Mouse (Mus musculus) thymus, adult 2 months (tissue): ENCODE measurements around the gene Palm2. TPM values are rescaled to one million over a fixed set of nuclear protein-coding genes. Genes with fewer than 3 reads are reported as not detected.

ENCODE experiments used
- DNase-seq: peaks from one replicate; pipeline ENCODE4 v3.0.0; 2021
- H3K27ac ChIP-seq: fragments of 200-500 bp; 2 replicates; pipeline ENCODE4 v1.5.1; 2012; ENCODE audit warnings: low read length, control low read depth; ENCODE audit not compliant: control insufficient read depth, insufficient read depth
- H3K27me3 ChIP-seq: fragments of 200-500 bp; 2 replicates; pipeline ENCODE4 v1.6.1; 2012; ENCODE audit warnings: mild to moderate bottlenecking, low read length, moderate library complexity, mixed read lengths; ENCODE audit not compliant: control insufficient read depth, insufficient read depth
- H3K36me3 ChIP-seq: fragments of 200-500 bp; 2 replicates; pipeline ENCODE4 v1.6.1; 2012; ENCODE audit warnings: mild to moderate bottlenecking, low read length, moderate library complexity; ENCODE audit not compliant: control insufficient read depth, insufficient read depth
- H3K4me1 ChIP-seq: fragments of 200-500 bp; replicated peaks from 2 replicates; pipeline ENCODE4 v1.6.1; 2012; ENCODE audit warnings: low read length; ENCODE audit not compliant: control insufficient read depth, insufficient read depth
- H3K4me3 ChIP-seq: fragments of 200-500 bp; 2 replicates; pipeline ENCODE4 v1.5.1; 2012; ENCODE audit warnings: mild to moderate bottlenecking, low read length, control low read depth, moderate library complexity; ENCODE audit not compliant: control insufficient read depth, insufficient read depth
- CTCF ChIP-seq: fragments of 200-500 bp; IDR thresholded peaks from 2 replicates; pipeline ENCODE4 v1.5.1; 2012; ENCODE audit warnings: mild to moderate bottlenecking, control low read depth, low read length, moderate library complexity, borderline replicate concordance; ENCODE audit not compliant: control insufficient read depth, poor library complexity, insufficient read depth; ENCODE audit errors: extremely low read depth
- POLR2A ChIP-seq: fragments of 200-500 bp; IDR thresholded peaks from 2 replicates; pipeline ENCODE4 v1.6.1; 2012; ENCODE audit warnings: mild to moderate bottlenecking, low read length, control low read depth, moderate library complexity; ENCODE audit not compliant: control insufficient read depth, poor library complexity, insufficient read depth; ENCODE audit errors: extremely low read depth
- WGBS: fragments of 180-500 bp; shearing (Covaris S2); methylation state at CpG from one replicate; pipeline ENCODE4 v1.1.7; 2018; 5-methylcytosine and 5-hydroxymethylcytosine counted together
- polyA plus RNA-seq: library from polyadenylated mRNA; depleted of rRNA; stranded (reverse); fragments of >200 nt; gene quantifications from 2 replicates; pipeline ENCODE4 v1.2.3, GENCODE M21; 2012

Palm2 gene
- polyA plus RNA-seq, 1 experiment = 0.13 TPM

- TF ChIP-seq CTCF = no peak
- TF ChIP-seq POLR2A = no peak
- H3K36me3 ChIP-seq = no peaks in the 10 kb centered on the region
- no peak overlapping the region for H3K4me3 ChIP-seq
- H3K4me1 ChIP-seq = no peaks in the 10 kb centered on the region
- 86% methylated on average over 3 of the region's 3 CpGs for WGBS
- no peaks in the 10 kb centered on the region for H3K27me3 ChIP-seq
- H3K27ac ChIP-seq = no peak overlapping the region
- no peak for DNase-seq
Measured at GRCm38 (mm10) chr4:57606258-57606657, 172.2 kb downstream of the Palm2 start.

- H3K4me1 ChIP-seq = no peaks in the 10 kb centered on the region
- TF ChIP-seq CTCF = no peak
- no peak for TF ChIP-seq POLR2A
Measured at GRCm38 (mm10) chr4:57607247-57607942, 173.3 kb downstream of the Palm2 start.

GRCm38 (mm10) chr4:57611303-57612077, 177.4 kb downstream of the Palm2 start:
- no peaks in the 10 kb centered on the region for H3K27me3 ChIP-seq
- WGBS = 82% methylated on average over 17 of the region's 17 CpGs
- H3K36me3 ChIP-seq = no peaks in the 10 kb centered on the region
- H3K27ac ChIP-seq = no peak overlapping the region
- no peak for TF ChIP-seq POLR2A
- no peak for TF ChIP-seq CTCF
- DNase-seq = no peak
- H3K4me3 ChIP-seq = no peak overlapping the region
- H3K4me1 ChIP-seq = no peaks in the 10 kb centered on the region; the same call in 1 of the 2 replicates

More at GRCm38 (mm10) chr4:57607247-57607942, 173.3 kb downstream of the Palm2 start:
- DNase-seq = peak; percentile 54
- Histone ChIP-seq H3K27me3 (no peaks in the 10 kb centered on the region), H3K36me3 (no peaks in the 10 kb centered on the region), H3K4me3 (no peak overlapping the region), H3K27ac (no peak overlapping the region)
- WGBS = 57% methylated on average over 22 of the region's 22 CpGs

- WGBS = 27% methylated on average over 5 of the region's 5 CpGs
- Histone ChIP-seq H3K27me3 (no peaks in the 10 kb centered on the region), H3K4me1 (no peaks in the 10 kb centered on the region; the same call in 1 of the 2 replicates), H3K27ac (no peak overlapping the region), H3K36me3 (no peaks in the 10 kb centered on the region), H3K4me3 (no peak overlapping the region)
- DNase-seq = no peak
- TF ChIP-seq POLR2A (no peak), CTCF (no peak)
Measured at GRCm38 (mm10) chr4:57612716-57613115, 178.7 kb downstream of the Palm2 start.

GRCm38 (mm10) chr4:57614686-57615085, 180.6 kb downstream of the Palm2 start:
- 95% methylated on average over 4 of the region's 4 CpGs for WGBS
- no peaks in the 10 kb centered on the region for H3K27me3 ChIP-seq
- H3K36me3 ChIP-seq = no peaks in the 10 kb centered on the region
- no peak overlapping the region for H3K4me3 ChIP-seq
- TF ChIP-seq POLR2A (no peak), CTCF (no peak)
- no peak overlapping the region for H3K27ac ChIP-seq
- DNase-seq = no peak
- no peaks in the 10 kb centered on the region; the same call in 1 of the 2 replicates for H3K4me1 ChIP-seq

- H3K4me1 ChIP-seq = no peaks in the 10 kb centered on the region
- H3K27ac ChIP-seq = no peak overlapping the region
- H3K36me3 ChIP-seq = no peaks in the 10 kb centered on the region
- WGBS = 91% methylated on average over 6 of the region's 6 CpGs
- DNase-seq = no peak
- no peaks in the 10 kb centered on the region for H3K27me3 ChIP-seq
- TF ChIP-seq POLR2A (no peak), CTCF (no peak)
- no peak overlapping the region for H3K4me3 ChIP-seq
Measured at GRCm38 (mm10) chr4:57618743-57619142, 184.7 kb downstream of the Palm2 start.
